Mouse (Mus musculus) MEL (cell line): ENCODE measurements around the gene Pigq. TPM values are rescaled to one million over a fixed set of nuclear protein-coding genes. Genes with fewer than 3 reads are reported as not detected.

Experiments
- DNase-seq: peaks from one replicate; pipeline ENCODE4 v3.0.0; 2011; ENCODE audit warnings: low read depth, low spot score
- H3K27ac ChIP-seq: 2 replicates; pipeline ENCODE4 v1.5.1; 2012; ENCODE audit warnings: low read depth, mild to moderate bottlenecking, control low read depth, low read length, moderate library complexity; ENCODE audit not compliant: control insufficient read depth
- H3K27me3 ChIP-seq, 2 experiments: fragments of 150-350 bp in 1 of 2; sonication (generic) in 1 of 2; 2 replicates each; pipeline ENCODE4 v1.6.1; 2012; ENCODE audit warnings: low read length in 2 of 2, mild to moderate bottlenecking in 2 of 2, improper control_type of control experiment in 1 of 2, moderate library complexity in 1 of 2; ENCODE audit not compliant: insufficient read depth in 2 of 2, control insufficient read depth in 1 of 2
- H3K36me3 ChIP-seq, 2 experiments: 2 replicates each; pipeline ENCODE4 v1.6.1; 2012 to 2014; ENCODE audit warnings: low read length in 2 of 2, improper control_type of control experiment in 1 of 2, inconsistent platforms in 1 of 2, mild to moderate bottlenecking in 1 of 2; ENCODE audit not compliant: insufficient read depth in 2 of 2, control insufficient read depth in 1 of 2
- H3K4me1 ChIP-seq, 2 experiments: fragments of 150-350 bp in 1 of 2; sonication (generic) in 1 of 2; 2 replicates each; pipeline ENCODE4 v1.6.1; 2012; ENCODE audit warnings: low read length in 2 of 2, improper control_type of control experiment in 1 of 2, mild to moderate bottlenecking in 1 of 2; ENCODE audit not compliant: insufficient read depth in 2 of 2, control insufficient read depth in 1 of 2
- H3K4me3 ChIP-seq, 2 experiments: fragments of 150-350 bp in 1 of 2; sonication (generic) in 1 of 2; 2 replicates each; pipeline ENCODE4 v1.5.1; 2012; ENCODE audit warnings: low read depth in 2 of 2, low read length in 2 of 2, mild to moderate bottlenecking in 2 of 2, moderate library complexity in 2 of 2, control low read depth in 1 of 2, improper control_type of control experiment in 1 of 2; ENCODE audit not compliant: control insufficient read depth in 1 of 2, insufficient read depth in 1 of 2
- H3K79me2 ChIP-seq: 2 replicates; pipeline ENCODE4 v1.6.1; 2012; ENCODE audit warnings: mild to moderate bottlenecking, low read length, moderate library complexity; ENCODE audit not compliant: control insufficient read depth, poor library complexity, insufficient read depth
- H3K9ac ChIP-seq: 2 replicates; pipeline ENCODE4 v1.6.1; 2012; ENCODE audit warnings: low read depth, mild to moderate bottlenecking, control low read depth, low read length, moderate library complexity; ENCODE audit not compliant: control insufficient read depth, poor library complexity, severe bottlenecking
- H3K9me3 ChIP-seq: fragments of 150-350 bp; sonication (generic); replicated peaks from 2 replicates; pipeline ENCODE4 v1.6.1; 2012; ENCODE audit warnings: mild to moderate bottlenecking, low read length, improper control_type of control experiment, moderate library complexity; ENCODE audit not compliant: insufficient read depth
- BHLHE40 ChIP-seq: IDR thresholded peaks from 2 replicates; pipeline ENCODE4 v1.6.1; 2012; ENCODE audit warnings: low read depth, mild to moderate bottlenecking, inconsistent platforms, low read length, improper control_type of control experiment, borderline replicate concordance
- CHD1 ChIP-seq: IDR thresholded peaks from 2 replicates; pipeline ENCODE4 v1.6.1; 2012; ENCODE audit warnings: low read depth, mild to moderate bottlenecking, inconsistent platforms, low read length, improper control_type of control experiment
- CTCF ChIP-seq, 3 experiments: IDR thresholded peaks in 2 of 3; conservative IDR thresholded peaks in 1 of 3; 2 replicates each; pipeline ENCODE4 v1.5.1; 2011 to 2012; ENCODE audit warnings: low read length in 3 of 3, low read depth in 2 of 3, mild to moderate bottlenecking in 2 of 3, improper control_type of control experiment in 1 of 3, inconsistent platforms in 1 of 3, mixed read lengths in 1 of 3, moderate library complexity in 1 of 3; ENCODE audit not compliant: control insufficient read depth in 1 of 3, insufficient read depth in 1 of 3, poor library complexity in 1 of 3, severe bottlenecking in 1 of 3
- E2F4 ChIP-seq: IDR thresholded peaks from 2 replicates; pipeline ENCODE4 v1.6.1; 2011; ENCODE audit warnings: low read depth, low read length, improper control_type of control experiment, borderline replicate concordance
- EP300 ChIP-seq, 2 experiments: IDR thresholded peaks; 2 replicates each; pipeline ENCODE4 v1.6.1; 2011; ENCODE audit warnings: improper control_type of control experiment in 2 of 2, low read length in 2 of 2, low read depth in 1 of 2, mild to moderate bottlenecking in 1 of 2
- GATA1 ChIP-seq: IDR thresholded peaks from 2 replicates; pipeline ENCODE4 v1.6.1; 2011; ENCODE audit warnings: low read depth, low read length, improper control_type of control experiment
- JUND ChIP-seq: IDR thresholded peaks from 2 replicates; pipeline ENCODE4 v1.6.1; 2011; ENCODE audit warnings: low read depth, mild to moderate bottlenecking, improper control_type of control experiment, low read length
- MAX ChIP-seq: IDR thresholded peaks from 2 replicates; pipeline ENCODE4 v1.6.1; 2011; ENCODE audit warnings: low read length, improper control_type of control experiment
- MAZ ChIP-seq: IDR thresholded peaks from 2 replicates; pipeline ENCODE4 v1.6.1; 2012; ENCODE audit warnings: low read depth, mild to moderate bottlenecking, inconsistent platforms, low read length, improper control_type of control experiment
- MEF2A ChIP-seq: IDR thresholded peaks from 2 replicates; pipeline ENCODE4 v1.6.1; 2014; ENCODE audit warnings: low read depth, mild to moderate bottlenecking, inconsistent platforms, low read length, improper control_type of control experiment; ENCODE audit not compliant: poor library complexity, insufficient replicate concordance, severe bottlenecking; ENCODE audit errors: extremely low read depth
- MXI1 ChIP-seq: IDR thresholded peaks from 2 replicates; pipeline ENCODE4 v1.6.1; 2011; ENCODE audit warnings: mild to moderate bottlenecking, low read depth, low read length, improper control_type of control experiment
- MYB ChIP-seq: IDR thresholded peaks from 2 replicates; pipeline ENCODE4 v1.6.1; 2011; ENCODE audit warnings: mild to moderate bottlenecking, low read depth, low read length, improper control_type of control experiment
- MYC ChIP-seq: IDR thresholded peaks from 2 replicates; pipeline ENCODE4 v1.6.1; 2011; ENCODE audit warnings: low read depth, mild to moderate bottlenecking, low read length, improper control_type of control experiment, moderate library complexity
- NRF1 ChIP-seq: IDR thresholded peaks from 2 replicates; pipeline ENCODE4 v1.6.1; 2014; ENCODE audit warnings: low read depth, mild to moderate bottlenecking, inconsistent platforms, low read length, improper control_type of control experiment, moderate library complexity; ENCODE audit not compliant: poor library complexity, insufficient read depth, severe bottlenecking
- POLR2A ChIP-seq, 2 experiments: IDR thresholded peaks; 2 replicates each; pipeline ENCODE4 v1.6.1; 2011 to 2012; ENCODE audit warnings: low read length in 2 of 2, mild to moderate bottlenecking in 2 of 2, control low read depth in 1 of 2, improper control_type of control experiment in 1 of 2, low read depth in 1 of 2, moderate library complexity in 1 of 2; ENCODE audit not compliant: control insufficient read depth in 1 of 2, insufficient read depth in 1 of 2, poor library complexity in 1 of 2
- RAD21 ChIP-seq: IDR thresholded peaks from 2 replicates; pipeline ENCODE4 v1.6.1; 2011; ENCODE audit warnings: mild to moderate bottlenecking, low read depth, low read length, improper control_type of control experiment
- RCOR1 ChIP-seq: IDR thresholded peaks from 2 replicates; pipeline ENCODE4 v1.6.1; 2012; ENCODE audit warnings: low read depth, mild to moderate bottlenecking, inconsistent platforms, low read length, improper control_type of control experiment
- SIN3A ChIP-seq: IDR thresholded peaks from 2 replicates; pipeline ENCODE4 v1.6.1; 2012; ENCODE audit warnings: low read length, improper control_type of control experiment, inconsistent platforms
- SMC3 ChIP-seq: IDR thresholded peaks from 2 replicates; pipeline ENCODE4 v1.6.1; 2011; ENCODE audit warnings: low read depth, low read length, improper control_type of control experiment
- TAL1 ChIP-seq: IDR thresholded peaks from 2 replicates; pipeline ENCODE4 v1.6.1; 2012; ENCODE audit warnings: mild to moderate bottlenecking, inconsistent platforms, low read length, moderate library complexity, mixed read lengths
- TBP ChIP-seq: IDR thresholded peaks from 2 replicates; pipeline ENCODE4 v1.8.0; 2011; ENCODE audit warnings: low read depth, low read length, improper control_type of control experiment
- TCF12 ChIP-seq: IDR thresholded peaks from 2 replicates; pipeline ENCODE4 v1.6.1; 2014; ENCODE audit warnings: low read depth, mild to moderate bottlenecking, inconsistent platforms, low read length, improper control_type of control experiment, moderate library complexity
- ZC3H11A ChIP-seq: IDR thresholded peaks from 2 replicates; pipeline ENCODE4 v1.6.1; 2012; ENCODE audit warnings: low read depth, mild to moderate bottlenecking, inconsistent platforms, low read length, improper control_type of control experiment
- ZMIZ1 ChIP-seq: IDR thresholded peaks from 2 replicates; pipeline ENCODE4 v1.6.1; 2012; ENCODE audit warnings: low read depth, mild to moderate bottlenecking, inconsistent platforms, low read length, improper control_type of control experiment, moderate library complexity
- polyA plus RNA-seq, 2 experiments: library from polyadenylated mRNA; stranded (reverse) in 1 of 2; unstranded in 1 of 2; fragments of >175 nt in 1 of 2; fragments of >200 nt in 1 of 2; gene quantifications; 2 replicates each; pipeline versions ENCODE4 v1.2.1 to v1.2.4; 2012; ENCODE audit warnings: low replicate concordance in 2 of 2, low read depth in 1 of 2; ENCODE audit not compliant: insufficient read length in 2 of 2, insufficient read depth in 1 of 2, missing spikeins in 1 of 2
- total RNA-seq: library from RNA; depleted of rRNA; stranded (reverse); fragments of 300-350 nt; gene quantifications from 2 replicates; pipeline ENCODE4 v1.2.3, GENCODE M21; 2012

The Pigq gene
- total and polyA plus RNA-seq, 3 experiments: 67.8 to 825 (median 193) TPM

- peak; percentile 70 for TF ChIP-seq MAZ
- no peak for TF ChIP-seq CTCF (IDR thresholded peaks at IDR 0.05 in 2 of 3, conservative IDR thresholded peaks at IDR 0.05 in 1 of 3; ENCODE audit: control insufficient read depth in 1 of 3, insufficient read depth in 1 of 3, low read depth in 2 of 3, low read length in 3 of 3, poor library complexity in 1 of 3, severe bottlenecking in 1 of 3)
- TF ChIP-seq ZC3H11A: no peak
- peak; percentile 17; the same call in 1 of the 2 replicates for TF ChIP-seq TAL1
- TF ChIP-seq TCF12: 0 out of 2 replicates have a peak, but pooled peaks have one; percentile 12
Observed at GRCm38 (mm10) chr17:25919786-25920642, 24.7 kb downstream of the Pigq start (continued).

- peak; percentile 70 for DNase-seq
- no peak for TF ChIP-seq BHLHE40
- no peak for TF ChIP-seq SIN3A
- TF ChIP-seq GATA1: no peak
- no peak for TF ChIP-seq E2F4
- TF ChIP-seq MYB: no peak
- TF ChIP-seq SMC3: no peak
- peak in 1 of 2 experiments; percentile 27; a peak in 1 of 4 replicates for TF ChIP-seq POLR2A (IDR thresholded peaks at IDR 0.05; ENCODE audit: control insufficient read depth in 1 of 2, insufficient read depth in 1 of 2, low read depth in 1 of 2, low read length in 2 of 2, poor library complexity in 1 of 2)
- TF ChIP-seq RCOR1: no peak
- TF ChIP-seq RAD21: no peak
- H3K9me3 ChIP-seq: no peaks in the 10 kb centered on the region
- H3K4me1 ChIP-seq: peaks cover 2 to 29% of the 10 kb centered on the region in 2 experiments; a peak in 3 of 4 replicates
- peaks cover 0 to 20% of the 10 kb centered on the region in 2 experiments; a peak in 2 of 4 replicates for H3K36me3 ChIP-seq
- no peaks in the 10 kb centered on the region for H3K27me3 ChIP-seq
- peak within 1 kb of the TSS; percentile 86 to 98 for H3K4me3 ChIP-seq
- peaks cover 25% of the 10 kb centered on the region for H3K79me2 ChIP-seq
- H3K9ac ChIP-seq: peak within 1 kb of the TSS; percentile 81
- peak within 1 kb of the TSS; percentile 93 for H3K27ac ChIP-seq
Observed at GRCm38 (mm10) chr17:25919144-25919785, 25.5 kb downstream of the Pigq start, which contains the start of gene Rab40c. Rab40c (minus strand) TSS chr17:25919727.

GRCm38 (mm10) chr17:25918037-25918750 lies 26.5 kb downstream of the Pigq start:
- peaks cover 4 to 40% of the 10 kb centered on the region in 2 experiments for H3K4me1 ChIP-seq
- H3K9me3 ChIP-seq: no peaks in the 10 kb centered on the region
- TF ChIP-seq MEF2A (no peak), EP300 (IDR thresholded peaks at IDR 0.05; ENCODE audit: low read depth in 1 of 2, low read length in 2 of 2) (no peak), NRF1 (no peak), RCOR1 (no peak), RAD21 (no peak), MXI1 (no peak), TBP (no peak), POLR2A (IDR thresholded peaks at IDR 0.05; ENCODE audit: control insufficient read depth in 1 of 2, insufficient read depth in 1 of 2, low read depth in 1 of 2, low read length in 2 of 2, poor library complexity in 1 of 2) (no peak), CHD1 (no peak), MAX (no peak), ZMIZ1 (no peak), ZC3H11A (no peak), SIN3A (no peak), E2F4 (no peak), JUND (no peak), GATA1 (no peak), MYC (no peak), MAZ (no peak)
- peak overlapping the region; percentile 70 for H3K9ac ChIP-seq
- DNase-seq: no peak
- H3K27me3 ChIP-seq: no peaks in the 10 kb centered on the region
- H3K79me2 ChIP-seq: peaks cover 25% of the 10 kb centered on the region
- H3K36me3 ChIP-seq: peaks cover 0 to 31% of the 10 kb centered on the region in 2 experiments; a peak in 2 of 4 replicates
- H3K4me3 ChIP-seq: peak overlapping the region; percentile 74 to 98
- H3K27ac ChIP-seq: no peak overlapping the region
